Mouse (Mus musculus): ENCODE results near the gene Thumpd2.

- TF ChIP-seq CTCF (IDR thresholded peaks at IDR 0.05; ENCODE audit: low read depth, low read length) (no peak), GATA1 (IDR thresholded peaks at IDR 0.05; ENCODE audit: borderline replicate concordance, low read length) (no peak), POLR2AphosphoS5 (IDR thresholded peaks at IDR 0.05; ENCODE audit: insufficient replicate concordance, low read depth, low read length) (no peak)
Measured at GRCm38 (mm10) chr17:80982976-80983375, 81.9 kb downstream of the Thumpd2 start.
